Mouse (Mus musculus) ES-E14 (cell line): ENCODE results near the gene S100a13. TPM values are rescaled to one million over a fixed set of nuclear protein-coding genes. Genes with fewer than 3 reads are reported as not detected.

ENCODE experiments used
- DNase-seq: peaks from one replicate; pipeline ENCODE4 v3.0.0-alpha.2; 2013; ENCODE audit warnings: low read depth, low spot score
- H3K27ac ChIP-seq: 2 replicates; pipeline ENCODE4 v1.5.1; 2012; ENCODE audit warnings: low read depth, mild to moderate bottlenecking, low read length, moderate library complexity, mixed read lengths; ENCODE audit not compliant: poor library complexity, insufficient read depth, severe bottlenecking
- H3K36me3 ChIP-seq: 2 replicates; pipeline ENCODE4 v1.6.1; 2012; ENCODE audit warnings: mild to moderate bottlenecking, low read length, moderate library complexity, mixed read lengths; ENCODE audit not compliant: control insufficient read depth, poor library complexity, insufficient read depth, severe bottlenecking
- H3K4me1 ChIP-seq, 2 experiments: fragments of 150-350 bp in 1 of 2; sonication (generic) in 1 of 2; 2 replicates each; pipeline ENCODE4 v1.6.1; 2012; ENCODE audit warnings: low read length in 2 of 2, mild to moderate bottlenecking in 1 of 2, mixed read lengths in 1 of 2; ENCODE audit not compliant: control insufficient read depth in 2 of 2, insufficient read depth in 2 of 2, poor library complexity in 1 of 2
- H3K4me3 ChIP-seq, 2 experiments: fragments of 150-350 bp in 1 of 2; sonication (generic) in 1 of 2; 2 replicates each; pipeline ENCODE4 v1.5.1; 2012; ENCODE audit warnings: low read length in 2 of 2, low read depth in 1 of 2, mild to moderate bottlenecking in 1 of 2, mixed read lengths in 1 of 2; ENCODE audit not compliant: insufficient read depth in 1 of 2, poor library complexity in 1 of 2, severe bottlenecking in 1 of 2
- H3K9ac ChIP-seq: 2 replicates; pipeline ENCODE4 v1.6.1; 2012; ENCODE audit warnings: low read depth, mild to moderate bottlenecking, low read length, mixed read lengths; ENCODE audit not compliant: poor library complexity, insufficient read depth, severe bottlenecking
- H3K9me3 ChIP-seq: fragments of 150-350 bp; sonication (generic); 2 replicates; pipeline ENCODE4 v1.6.1; 2012; ENCODE audit warnings: low read depth, mild to moderate bottlenecking, low read length; ENCODE audit not compliant: control insufficient read depth, insufficient read depth
- CHD2 ChIP-seq: IDR thresholded peaks from 2 replicates; pipeline ENCODE4 v1.6.1; 2014; ENCODE audit warnings: mild to moderate bottlenecking, low read depth, low read length, inconsistent platforms
- HCFC1 ChIP-seq: IDR thresholded peaks from 2 replicates; pipeline ENCODE4 v1.6.1; 2012; ENCODE audit warnings: low read length, inconsistent platforms, borderline replicate concordance; ENCODE audit not compliant: insufficient read depth
- MAFK ChIP-seq: IDR thresholded peaks from 2 replicates; pipeline ENCODE4 v1.6.1; 2014; ENCODE audit warnings: mild to moderate bottlenecking, low read depth, low read length, inconsistent platforms; ENCODE audit not compliant: insufficient read depth
- ZC3H11A ChIP-seq: IDR thresholded peaks from 2 replicates; pipeline ENCODE4 v1.6.1; 2012; ENCODE audit warnings: low read depth, mild to moderate bottlenecking, inconsistent platforms, low read length, borderline replicate concordance
- ZNF384 ChIP-seq: IDR thresholded peaks from 2 replicates; pipeline ENCODE4 v1.6.1; 2012; ENCODE audit warnings: low read depth, low read length, inconsistent platforms
- in situ Hi-C, 2 experiments: fragments of 600-800 bp; cut with MboI; formaldehyde crosslinking; loops; one replicate each; pipeline ENCODE4 v1.15.1; 2025; ENCODE audit warnings: low sequenced_read_pairs in 2 of 2, inconsistent platforms in 1 of 2; ENCODE audit not compliant: unreplicated experiment in 2 of 2
- total RNA-seq: library from RNA; depleted of rRNA; stranded (reverse); fragments of 300-350 nt; gene quantifications from 2 replicates; pipeline ENCODE4 v1.2.3, GENCODE M21; 2012

S100a13 gene
- total RNA-seq, 1 experiment, result 8.2 TPM

DNA sequence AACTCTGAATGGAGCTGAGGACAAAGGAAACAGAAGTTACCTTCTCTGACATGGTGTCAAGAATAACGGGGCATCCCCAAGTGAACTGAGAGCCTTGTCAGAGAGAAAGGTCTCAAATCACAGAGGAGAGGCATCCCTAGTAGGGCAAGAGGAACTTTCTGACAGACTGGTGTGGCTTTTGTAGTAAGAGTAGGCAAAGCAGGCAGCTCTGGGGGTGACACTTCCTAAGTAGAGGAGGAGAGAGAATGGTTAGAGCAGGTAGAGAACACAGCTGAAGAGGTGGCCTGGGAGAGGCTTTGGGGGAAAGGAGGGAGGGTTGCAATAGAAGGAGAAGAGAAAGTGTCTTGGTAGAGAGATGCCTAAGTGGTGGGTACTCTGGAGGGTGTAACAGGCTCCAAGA, 21.2 kb downstream of the S100a13 start:
- no peak overlapping the region for H3K27ac ChIP-seq
- no peaks in the 10 kb centered on the region for H3K9me3 ChIP-seq
- no peaks in the 10 kb centered on the region for H3K36me3 ChIP-seq
- TF ChIP-seq MAFK, result no peak
- TF ChIP-seq ZC3H11A, result no peak
- TF ChIP-seq HCFC1, result no peak
- no peak for TF ChIP-seq ZNF384
- no peak for TF ChIP-seq CHD2
- H3K4me3 ChIP-seq, result no peak overlapping the region
- in situ Hi-C loops, result no loop called here
- H3K9ac ChIP-seq, result no peak overlapping the region
- H3K4me1 ChIP-seq, result 0 out of 4 replicates have a peak, but pooled peaks cover 0 to 2% of the 10 kb centered on the region in 2 experiments
- no peak for DNase-seq

- H3K9me3 ChIP-seq, result no peaks in the 10 kb centered on the region
- no peak for TF ChIP-seq MAFK
- no peak for TF ChIP-seq ZC3H11A
- TF ChIP-seq CHD2, result no peak
- TF ChIP-seq HCFC1, result no peak
- TF ChIP-seq ZNF384, result no peak
- in situ Hi-C loops, result no loop called here
- H3K36me3 ChIP-seq, result no peaks in the 10 kb centered on the region
- peak within 1 kb of the TSS in 1 of 2 experiments; percentile 17; a peak in 1 of 4 replicates for H3K4me3 ChIP-seq
- H3K27ac ChIP-seq, result no peak within 1 kb of the TSS
- no peak within 1 kb of the TSS for H3K9ac ChIP-seq
- no peak for DNase-seq
- peaks cover 2 to 8% of the 10 kb centered on the region in 2 experiments; a peak in 2 of 4 replicates for H3K4me1 ChIP-seq
These were observed 23.1 kb downstream of the S100a13 start, which contains the start of gene S100a16 for GRCm38 (mm10) chr3:90537141-90537904. TSS of gene S100a16 (plus strand) at chr3:90537254.

GRCm38 (mm10) chr3:90537905-90538296, 23.7 kb downstream of the S100a13 start:
- in situ Hi-C loops, result no loop called here
- no peak for DNase-seq
- Histone ChIP-seq H3K27ac (no peak overlapping the region), H3K4me3 (no peak overlapping the region), H3K9me3 (no peaks in the 10 kb centered on the region), H3K36me3 (no peaks in the 10 kb centered on the region), H3K9ac (no peak overlapping the region), H3K4me1 (peaks cover 2 to 8% of the 10 kb centered on the region in 2 experiments; a peak in 2 of 4 replicates)
- TF ChIP-seq ZC3H11A (no peak), HCFC1 (no peak), ZNF384 (no peak), MAFK (no peak), CHD2 (no peak)

- Histone ChIP-seq H3K4me3 (no peak overlapping the region; a peak in 1 of 4 replicates), H3K9ac (no peak overlapping the region), H3K27ac (no peak overlapping the region), H3K4me1 (peaks cover 2 to 8% of the 10 kb centered on the region in 2 experiments; a peak in 2 of 4 replicates), H3K36me3 (no peaks in the 10 kb centered on the region), H3K9me3 (no peaks in the 10 kb centered on the region)
- TF ChIP-seq ZNF384 (no peak), ZC3H11A (no peak), HCFC1 (no peak), CHD2 (no peak), MAFK (no peak)
- DNase-seq, result no peak
- in situ Hi-C loops, result no loop called here
These were observed 26.7 kb downstream of the S100a13 start for GRCm38 (mm10) chr3:90540904-90541303.
